Mouse (Mus musculus): ENCODE results near the gene Ap5z1. TPM values are rescaled to one million over a fixed set of nuclear protein-coding genes. Genes with fewer than 3 reads are reported as not detected.

The Ap5z1 gene
- polyA plus RNA-seq, 1 experiment from 2014 or later: 11.8 TPM

DNA sequence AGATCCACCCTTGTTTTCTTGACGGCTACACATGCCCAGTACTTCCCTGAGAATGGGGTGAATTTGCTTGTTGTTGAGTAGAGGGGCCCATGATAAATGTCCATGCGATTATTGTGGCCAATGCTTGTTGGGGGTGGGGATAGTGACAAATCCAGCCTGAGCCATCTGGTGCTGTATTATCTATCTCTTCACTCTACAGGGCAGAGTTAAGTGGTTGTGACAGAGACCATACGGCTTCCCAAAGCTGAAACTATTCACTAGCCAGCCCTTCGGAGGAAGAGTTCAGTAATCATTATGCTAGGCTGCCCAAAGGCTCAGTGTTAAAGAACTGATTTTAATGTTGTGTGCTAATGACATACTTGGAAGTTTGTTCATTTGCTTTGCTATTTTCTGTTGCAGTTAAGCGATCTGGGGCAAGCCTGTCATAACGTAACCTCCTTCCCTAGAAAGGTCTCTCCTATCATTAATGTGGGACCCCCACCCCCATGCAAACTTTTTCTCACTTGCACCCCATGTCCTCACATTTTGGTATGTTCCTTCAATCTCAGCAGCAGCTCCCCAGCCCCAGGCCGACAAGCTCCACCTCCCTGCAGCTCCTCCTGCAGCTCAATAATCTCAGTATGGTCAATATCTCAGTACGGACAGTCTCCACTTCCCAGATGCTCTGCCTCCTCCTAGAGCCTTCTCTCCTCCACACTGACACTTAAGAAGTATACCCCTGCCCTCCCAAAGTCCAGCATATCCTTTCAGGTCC is 61.1 kb downstream of the Ap5z1 start:
- Histone ChIP-seq H3K4me1 (no peaks in the 10 kb centered on the region), H3K36me3 (no peaks in the 10 kb centered on the region), H3K9ac (no peak overlapping the region), H3K4me3 (replicated peaks) (no peak overlapping the region), H3K27me3 (peaks cover 14% of the 10 kb centered on the region), H3K4me2 (replicated peaks) (no peak overlapping the region), H3K27ac (replicated peaks) (no peak overlapping the region), H3K9me3 (replicated peaks) (no peaks in the 10 kb centered on the region)
- WGBS: 72% methylated on average over 8 of the region's 8 CpGs
- ATAC-seq (ENCODE audit: insufficient number of reproducible peaks, low FRiP score, low TSS enrichment, low read depth): no peak

Other genes starting within 250 kb of the Ap5z1 start
- gene Foxk1, start 62.4 kb upstream of the Ap5z1 start, polyA plus RNA-seq (2015; fragmentation: Nextera tagmentation; extraction: Ambion mirVana): 6.5 and 6.6 TPM in 2 replicates
- gene Papolb, start 66.1 kb downstream of the Ap5z1 start, polyA plus RNA-seq (2015; fragmentation: Nextera tagmentation; extraction: Ambion mirVana): 0.05 and 0.13 TPM in 2 replicates
- 6.9 and 7.9 TPM in 2 replicates for gene Radil, start 87.2 kb downstream of the Ap5z1 start, polyA plus RNA-seq (2015; fragmentation: Nextera tagmentation; extraction: Ambion mirVana)
- 4.1 and 4.6 TPM in 2 replicates for gene Mmd2, start 144.9 kb downstream of the Ap5z1 start, polyA plus RNA-seq (2015; fragmentation: Nextera tagmentation; extraction: Ambion mirVana)
- gene Wipi2, start 163.8 kb downstream of the Ap5z1 start, polyA plus RNA-seq (2015; fragmentation: Nextera tagmentation; extraction: Ambion mirVana): 44.7 and 47.8 TPM in 2 replicates
- 6.1 and 7.1 TPM in 2 replicates for gene Slc29a4, start 228.6 kb downstream of the Ap5z1 start, polyA plus RNA-seq (2015; fragmentation: Nextera tagmentation; extraction: Ambion mirVana)